Mouse (Mus musculus) CH12.LX (cell line): ENCODE measurements around the gene Lhcgr. TPM values are rescaled to one million over a fixed set of nuclear protein-coding genes. Genes with fewer than 3 reads are reported as not detected.
A peak's percentile ranks its signal among the peaks of the same experiment; 100 is the strongest.

ENCODE experiments used
- DNase-seq: peaks from one replicate; pipeline ENCODE4 v3.0.0-alpha.2; 2013; ENCODE audit errors: extremely low read depth
- H3K27ac ChIP-seq: 2 replicates; pipeline ENCODE4 v1.5.1; 2012; ENCODE audit warnings: low read depth, mild to moderate bottlenecking, control low read depth, moderate library complexity; ENCODE audit not compliant: insufficient read depth
- H3K27me3 ChIP-seq: replicated peaks from 2 replicates; pipeline ENCODE3; 2012; ENCODE audit warnings: inconsistent platforms
- H3K36me3 ChIP-seq, 2 experiments: replicated peaks in 1 of 2; 2 replicates each; pipeline versions ENCODE3 to v1.6.1; 2012; ENCODE audit warnings: inconsistent platforms in 1 of 2, low read length in 1 of 2, mild to moderate bottlenecking in 1 of 2, mixed read lengths in 1 of 2, moderate library complexity in 1 of 2; ENCODE audit not compliant: control insufficient read depth in 1 of 2, insufficient read depth in 1 of 2
- H3K4me1 ChIP-seq, 2 experiments: 2 replicates each; pipeline ENCODE4 v1.6.1; 2012; ENCODE audit warnings: inconsistent platforms in 1 of 2, moderate library complexity in 1 of 2; ENCODE audit not compliant: insufficient read depth in 2 of 2, control insufficient read depth in 1 of 2
- H3K4me2 ChIP-seq: 2 replicates; pipeline ENCODE4 v1.6.1; 2012; ENCODE audit warnings: low read depth, mild to moderate bottlenecking, control low read depth; ENCODE audit not compliant: poor library complexity, insufficient read depth, severe bottlenecking
- H3K4me3 ChIP-seq, 3 experiments: fragments of 150-350 bp in 1 of 3; sonication (generic) in 1 of 3; replicated peaks in 1 of 3; 2 replicates each; pipeline versions ENCODE3 to v1.5.1; 2011 to 2012; ENCODE audit warnings: low read depth in 2 of 3, low read length in 2 of 3, mild to moderate bottlenecking in 2 of 3, moderate library complexity in 2 of 3, control low read depth in 1 of 3, improper control_type of control experiment in 1 of 3, inconsistent platforms in 1 of 3, mixed read lengths in 1 of 3; ENCODE audit not compliant: poor library complexity in 1 of 3
- H3K79me2 ChIP-seq: replicated peaks from 2 replicates; pipeline ENCODE4 v1.6.1; 2012; ENCODE audit warnings: mild to moderate bottlenecking, moderate library complexity; ENCODE audit not compliant: control insufficient read depth, poor library complexity, insufficient read depth, severe bottlenecking; ENCODE audit errors: extremely low read depth
- H3K9ac ChIP-seq: 2 replicates; pipeline ENCODE4 v1.6.1; 2012; ENCODE audit warnings: low read depth, mild to moderate bottlenecking, control low read depth, moderate library complexity; ENCODE audit not compliant: insufficient read depth
- H3K9me3 ChIP-seq: replicated peaks from 2 replicates; pipeline ENCODE3; 2012; ENCODE audit warnings: low read length, inconsistent platforms, mixed read lengths
- CHD2 ChIP-seq: IDR thresholded peaks from 2 replicates; pipeline ENCODE4 v1.6.1; 2011; ENCODE audit warnings: low read length, improper control_type of control experiment
- E2F4 ChIP-seq: IDR thresholded peaks from 2 replicates; pipeline ENCODE4 v1.6.1; 2011; ENCODE audit warnings: low read depth, low read length, improper control_type of control experiment; ENCODE audit not compliant: insufficient replicate concordance
- ELF1 ChIP-seq: IDR thresholded peaks from 2 replicates; pipeline ENCODE4 v1.6.1; 2014; ENCODE audit warnings: low read depth, mild to moderate bottlenecking, inconsistent platforms, low read length, improper control_type of control experiment
- ETS1 ChIP-seq: conservative IDR thresholded peaks from 2 replicates; pipeline ENCODE4 v1.6.1; 2012; ENCODE audit warnings: low read depth, mild to moderate bottlenecking, inconsistent platforms, low read length, improper control_type of control experiment, moderate library complexity
- HCFC1 ChIP-seq: IDR thresholded peaks from 2 replicates; pipeline ENCODE4 v1.6.1; 2012; ENCODE audit warnings: low read depth, mild to moderate bottlenecking, inconsistent platforms, low read length, improper control_type of control experiment
- IRF4 ChIP-seq: IDR thresholded peaks from 2 replicates; pipeline ENCODE4 v1.6.1; 2014; ENCODE audit warnings: low read depth, mild to moderate bottlenecking, inconsistent platforms, low read length, improper control_type of control experiment
- JUND ChIP-seq: conservative IDR thresholded peaks from 2 replicates; pipeline ENCODE4 v1.6.1; 2011; ENCODE audit warnings: low read depth, low read length, improper control_type of control experiment
- MAFK ChIP-seq: IDR thresholded peaks from 2 replicates; pipeline ENCODE4 v1.6.1; 2011; ENCODE audit warnings: low read length, improper control_type of control experiment; ENCODE audit not compliant: insufficient replicate concordance
- MXI1 ChIP-seq: IDR thresholded peaks from 2 replicates; pipeline ENCODE4 v1.6.1; 2011; ENCODE audit warnings: mild to moderate bottlenecking, low read depth, low read length, improper control_type of control experiment
- MYC ChIP-seq: IDR thresholded peaks from 2 replicates; pipeline ENCODE4 v1.6.1; 2011; ENCODE audit warnings: low read depth, mild to moderate bottlenecking, improper control_type of control experiment, low read length
- NELFE ChIP-seq: IDR thresholded peaks from 2 replicates; pipeline ENCODE4 v1.6.1; 2011; ENCODE audit warnings: low read depth, low read length, improper control_type of control experiment
- NRF1 ChIP-seq: IDR thresholded peaks from 2 replicates; pipeline ENCODE4 v1.6.1; 2014; ENCODE audit warnings: low read depth, mild to moderate bottlenecking, inconsistent platforms, low read length, improper control_type of control experiment, moderate library complexity
- PAX5 ChIP-seq: IDR thresholded peaks from 2 replicates; pipeline ENCODE4 v1.6.1; 2012; ENCODE audit warnings: low read length, inconsistent platforms, mixed read lengths
- POLR2AphosphoS2 ChIP-seq: IDR thresholded peaks from 2 replicates; pipeline ENCODE4 v1.6.1; 2011; ENCODE audit warnings: low read depth, low read length, improper control_type of control experiment
- RAD21 ChIP-seq: IDR thresholded peaks from 2 replicates; pipeline ENCODE4 v1.6.1; 2011; ENCODE audit warnings: low read depth, mild to moderate bottlenecking, low read length, improper control_type of control experiment, moderate library complexity
- RCOR1 ChIP-seq: conservative IDR thresholded peaks from 2 replicates; pipeline ENCODE4 v1.6.1; 2012; ENCODE audit warnings: low read depth, mild to moderate bottlenecking, inconsistent platforms, low read length, improper control_type of control experiment
- SIN3A ChIP-seq: IDR thresholded peaks from 2 replicates; pipeline ENCODE4 v1.6.1; 2012; ENCODE audit warnings: low read length, improper control_type of control experiment, inconsistent platforms
- SMC3 ChIP-seq: IDR thresholded peaks from 2 replicates; pipeline ENCODE4 v1.6.1; 2011; ENCODE audit warnings: low read depth, low read length, improper control_type of control experiment
- TBP ChIP-seq: conservative IDR thresholded peaks from 2 replicates; pipeline ENCODE4 v1.6.1; 2011; ENCODE audit warnings: low read depth, low read length, improper control_type of control experiment
- USF2 ChIP-seq: conservative IDR thresholded peaks from 2 replicates; pipeline ENCODE4 v1.6.1; 2011; ENCODE audit warnings: low read depth, low read length, improper control_type of control experiment
- ZC3H11A ChIP-seq: IDR thresholded peaks from 2 replicates; pipeline ENCODE4 v1.6.1; 2012; ENCODE audit warnings: low read depth, mild to moderate bottlenecking, inconsistent platforms, low read length, improper control_type of control experiment
- ZMIZ1 ChIP-seq: IDR thresholded peaks from 2 replicates; pipeline ENCODE4 v1.6.1; 2012; ENCODE audit warnings: low read depth, mild to moderate bottlenecking, inconsistent platforms, low read length, improper control_type of control experiment
- dilution Hi-C: fragments of 300-500 bp; cut with MboI; formaldehyde crosslinking; loops from 2 replicates; pipeline ENCODE4 v1.14.3; 2020; ENCODE audit warnings: low sequenced_read_pairs; ENCODE audit not compliant: extremely low pct_unique_long_range_greater_than_20kb, extremely low pct_ligation_motif_present
- in situ Hi-C: fragments of 300-500 bp; cut with MboI; formaldehyde crosslinking; loops from 3 replicates; pipeline ENCODE4 v1.14.3; 2019; ENCODE audit warnings: low sequenced_read_pairs, low pct_ligation_motif_present, low pct_unique_long_range_greater_than_20kb, mixed read lengths
- polyA plus RNA-seq: library from polyadenylated mRNA; unstranded; fragments of >175 nt; gene quantifications from 2 replicates; pipeline ENCODE4 v1.2.1, GENCODE M21; 2012; ENCODE audit warnings: low read depth; ENCODE audit not compliant: insufficient read length
- total RNA-seq, 2 experiments: library from RNA; depleted of rRNA; stranded (reverse); fragments of 300-350 nt in 1 of 2; fragments of >200 nt in 1 of 2; gene quantifications; 2 replicates each; pipeline ENCODE4 v1.2.3; 2012 to 2014

The Lhcgr gene
- total and polyA plus RNA-seq, 3 experiments: not detected

DNA sequence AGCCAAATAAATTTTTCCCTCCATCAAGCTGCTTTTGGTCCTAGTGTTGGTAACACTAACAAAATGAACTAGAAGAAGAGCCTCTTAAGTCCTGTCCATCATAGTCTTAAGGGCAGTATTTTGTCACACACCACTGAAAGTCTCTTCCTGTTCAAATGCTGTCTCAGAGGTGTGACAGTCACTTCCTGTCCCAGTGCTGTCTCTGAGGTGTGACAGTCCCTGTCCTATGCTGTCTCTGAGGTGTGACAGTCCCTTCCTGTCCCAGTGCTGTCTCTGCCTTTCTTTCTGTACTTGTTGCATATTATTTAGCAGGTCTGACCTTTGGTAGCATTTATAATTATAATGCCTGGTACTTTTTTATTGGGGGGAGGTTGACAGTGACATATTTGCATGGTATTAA lies 90.9 kb downstream of the Lhcgr start:
- H3K27me3 ChIP-seq: no peaks in the 10 kb centered on the region
- in situ Hi-C loops (no loop called here), dilution Hi-C loops (no loop called here)
- peak; percentile 8 for DNase-seq
- H3K79me2 ChIP-seq: no peaks in the 10 kb centered on the region
- H3K4me1 ChIP-seq: peaks cover 4 to 11% of the 10 kb centered on the region in 2 experiments; a peak in 3 of 4 replicates
- H3K4me2 ChIP-seq: no peak overlapping the region
- no peaks in the 10 kb centered on the region for H3K36me3 ChIP-seq
- H3K9me3 ChIP-seq: peaks cover 4% of the 10 kb centered on the region
- no peak overlapping the region for H3K9ac ChIP-seq
- no peak overlapping the region for H3K4me3 ChIP-seq
- H3K27ac ChIP-seq: no peak overlapping the region
- TF ChIP-seq MAFK (no peak), IRF4 (no peak), USF2 (no peak), HCFC1 (no peak), E2F4 (no peak), TBP (no peak), RCOR1 (no peak), RAD21 (no peak), ZC3H11A (no peak), SMC3 (no peak), MYC (no peak), NRF1 (no peak)

DNA sequence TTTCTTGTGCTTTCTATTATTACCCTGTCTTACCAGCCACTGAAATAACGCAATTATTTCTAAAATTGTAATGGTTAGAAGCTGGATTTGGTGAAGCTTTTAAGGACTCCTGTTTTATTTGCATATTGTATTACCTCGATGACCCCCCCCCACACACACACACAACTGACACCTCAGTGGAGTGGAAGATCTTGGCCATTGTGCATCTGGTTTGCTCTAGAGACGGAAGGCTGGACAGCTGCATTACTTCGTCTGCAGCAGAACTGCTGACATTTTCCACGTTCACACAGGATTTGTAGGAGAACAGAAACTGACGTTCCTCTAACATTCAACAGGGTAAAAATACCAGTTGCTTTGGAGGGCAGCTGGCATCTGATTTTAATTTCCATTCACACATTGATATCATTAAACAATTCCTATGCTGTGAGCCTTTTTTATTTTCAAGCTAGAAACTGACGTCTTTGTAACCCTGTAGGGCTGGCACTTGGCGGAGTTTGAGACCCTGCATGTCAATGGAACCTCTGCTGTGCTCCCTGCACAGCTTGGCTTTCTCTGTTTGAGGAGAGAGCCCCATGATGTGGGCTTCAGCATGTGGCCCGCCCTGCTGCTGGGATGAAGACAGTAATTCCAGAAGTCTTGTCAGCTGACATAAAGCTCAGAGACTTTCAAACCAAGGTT lies 95.0 kb downstream of the Lhcgr start:
- Histone ChIP-seq H3K4me2 (no peak overlapping the region), H3K27me3 (no peaks in the 10 kb centered on the region), H3K9ac (no peak overlapping the region), H3K4me1 (peaks cover 7 to 12% of the 10 kb centered on the region in 2 experiments; a peak in 3 of 4 replicates), H3K4me3 (no peak overlapping the region), H3K79me2 (no peaks in the 10 kb centered on the region), H3K27ac (no peak overlapping the region), H3K9me3 (peaks cover 4% of the 10 kb centered on the region), H3K36me3 (no peaks in the 10 kb centered on the region)
- dilution Hi-C loops (no loop called here), in situ Hi-C loops (no loop called here)
- DNase-seq: no peak
- TF ChIP-seq TBP (no peak), PAX5 (no peak), POLR2AphosphoS2 (no peak), RCOR1 (no peak), CHD2 (no peak), JUND (no peak), SIN3A (no peak), ZMIZ1 (no peak), NRF1 (no peak), MXI1 (no peak), ETS1 (no peak), SMC3 (no peak), USF2 (no peak), ELF1 (no peak), NELFE (no peak)
